Mouse (Mus musculus) layer of hippocampus, adult 11-12 months (tissue): ENCODE measurements around the gene Mapkbp1.

Experiments used
- DNase-seq: peaks from one replicate; pipeline ENCODE4 v3.0.0; 2022; ENCODE audit warnings: low spot score

The Mapkbp1 gene

GRCm38 (mm10) chr2:119972537-119972879 lies at the start of gene Mapkbp1:
TSS of gene Mapkbp1 (plus strand) at chr2:119972699.
- no peak for DNase-seq

- peak; percentile 54 for DNase-seq
Measured at GRCm38 (mm10) chr2:119970571-119970970, 1.9 kb upstream of the Mapkbp1 start.

GRCm38 (mm10) chr2:119971316-119971715 lies 1.2 kb upstream of the Mapkbp1 start:
- DNase-seq, result no peak

- peak; percentile 95 for DNase-seq
Measured at GRCm38 (mm10) chr2:119971837-119972536, 512 bp upstream of the Mapkbp1 start.

- DNase-seq, result no peak
Measured at GRCm38 (mm10) chr2:119980343-119980986, 8.0 kb downstream of the Mapkbp1 start.

- no peak for DNase-seq
Measured at GRCm38 (mm10) chr2:119981631-119982030, 9.1 kb downstream of the Mapkbp1 start.

GRCm38 (mm10) chr2:119985871-119986270 lies 13.4 kb downstream of the Mapkbp1 start:
- DNase-seq, result no peak

- DNase-seq, result no peak
Measured at GRCm38 (mm10) chr2:119986369-119986768, 13.9 kb downstream of the Mapkbp1 start.

GRCm38 (mm10) chr2:119987441-119987840 lies 14.9 kb downstream of the Mapkbp1 start:
- DNase-seq, result no peak

GRCm38 (mm10) chr2:119988952-119989351 lies 16.5 kb downstream of the Mapkbp1 start:
- no peak for DNase-seq

GRCm38 (mm10) chr2:119990881-119991280 lies 18.4 kb downstream of the Mapkbp1 start:
- DNase-seq, result no peak

GRCm38 (mm10) chr2:119992349-119992748 lies 19.9 kb downstream of the Mapkbp1 start:
- no peak for DNase-seq

GRCm38 (mm10) chr2:119993515-119993914 lies 21.0 kb downstream of the Mapkbp1 start:
- no peak for DNase-seq

- DNase-seq, result no peak
Measured at GRCm38 (mm10) chr2:119994839-119995238, 22.3 kb downstream of the Mapkbp1 start.

- DNase-seq, result no peak
Measured at GRCm38 (mm10) chr2:119995391-119996281, 23.1 kb downstream of the Mapkbp1 start.

- DNase-seq, result no peak
Measured at GRCm38 (mm10) chr2:119997354-119997753, 24.9 kb downstream of the Mapkbp1 start.

- no peak for DNase-seq
Measured at GRCm38 (mm10) chr2:119999731-120000130, 27.2 kb downstream of the Mapkbp1 start.

- DNase-seq, result no peak
Measured at GRCm38 (mm10) chr2:120000882-120001584, 28.5 kb downstream of the Mapkbp1 start.

- no peak for DNase-seq
Measured at GRCm38 (mm10) chr2:120001956-120002355, 29.5 kb downstream of the Mapkbp1 start.

- DNase-seq, result no peak
Measured at GRCm38 (mm10) chr2:120003970-120004369, 31.5 kb downstream of the Mapkbp1 start.

- no peak for DNase-seq
Measured at GRCm38 (mm10) chr2:120006696-120007095, 34.2 kb downstream of the Mapkbp1 start.

- no peak for DNase-seq
Measured at GRCm38 (mm10) chr2:120007680-120008210, 35.2 kb downstream of the Mapkbp1 start.
